Mouse (Mus musculus): ENCODE data around the gene Lamc1.
"Not testable (repeated sequence)": the region's sequence is repeated elsewhere in the genome, so short reads cannot be mapped to it uniquely, and the experiment has no call there.

The Lamc1 gene

GRCm38 (mm10) chr1:153299436-153299835, 33.1 kb downstream of the Lamc1 start:
- DNase-seq (ENCODE audit: low spot score) = not testable (repeated sequence)

GRCm38 (mm10) chr1:153297774-153298363, 34.7 kb downstream of the Lamc1 start:
- DNase-seq (ENCODE audit: low spot score) = not testable (repeated sequence)

- DNase-seq (ENCODE audit: low spot score) = no peak
Measured at GRCm38 (mm10) chr1:153296035-153296434, 36.6 kb downstream of the Lamc1 start.

GRCm38 (mm10) chr1:153292892-153293291, 39.7 kb downstream of the Lamc1 start:
- DNase-seq (ENCODE audit: low spot score) = no peak

DNA sequence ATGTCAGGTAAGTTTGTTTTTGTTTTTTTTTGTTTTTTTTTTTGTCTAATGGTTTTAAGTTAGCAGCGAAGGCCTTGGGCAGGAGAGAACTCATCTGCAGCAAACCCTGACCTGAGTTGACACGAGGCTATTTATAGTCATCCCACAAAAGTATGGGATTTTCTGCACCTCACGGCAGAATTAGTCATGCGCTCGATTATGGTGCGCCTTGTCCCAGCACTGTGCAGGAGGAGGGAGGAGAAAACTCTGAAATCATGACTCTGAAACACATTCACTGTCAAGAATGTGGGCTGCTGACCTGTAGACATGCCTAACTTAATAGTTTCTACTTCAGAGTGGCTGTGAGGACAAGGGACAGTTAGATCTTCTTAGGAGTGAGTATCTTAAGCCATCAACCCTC, 40.4 kb downstream of the Lamc1 start:
- no peak for DNase-seq (ENCODE audit: low spot score)

DNA sequence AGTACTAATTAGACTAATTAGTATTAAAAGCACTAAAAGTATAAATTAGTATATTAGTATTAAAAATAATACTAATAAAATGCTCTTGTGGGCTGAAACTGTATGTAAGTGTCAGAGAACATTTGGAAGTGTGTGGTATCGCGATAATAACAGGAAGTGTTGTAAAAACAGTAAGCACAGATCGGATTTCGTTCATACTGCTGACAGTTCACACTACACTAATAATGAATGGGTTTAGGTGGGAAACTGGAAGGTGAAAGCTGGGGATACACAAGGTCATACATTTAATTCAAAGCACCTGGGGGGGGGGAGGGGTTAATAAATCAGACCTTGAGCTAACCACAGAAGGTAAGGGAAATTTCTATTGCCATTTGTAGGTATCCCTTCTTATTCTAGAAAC, 41.2 kb downstream of the Lamc1 start:
- DNase-seq (ENCODE audit: low spot score) = no peak

DNA sequence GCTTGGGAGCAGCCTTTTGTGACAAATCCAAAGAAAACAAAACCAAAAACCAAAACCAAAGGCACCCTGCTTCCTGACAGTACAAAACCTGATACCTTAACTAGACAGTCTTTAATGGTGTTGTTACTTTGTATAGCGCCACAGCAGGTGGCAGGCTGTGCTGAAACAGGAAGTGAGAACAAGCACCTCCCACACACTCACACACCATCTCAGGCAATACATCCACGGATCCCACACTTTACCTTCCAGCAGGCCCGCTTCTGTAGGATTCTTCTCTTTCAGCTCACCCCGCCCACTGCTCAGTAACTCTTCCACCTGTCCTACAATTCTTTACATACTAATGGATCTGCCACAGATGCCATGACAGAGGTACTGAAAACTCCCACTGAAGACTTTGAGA, 44.6 kb downstream of the Lamc1 start:
- no peak for DNase-seq (ENCODE audit: low spot score)

GRCm38 (mm10) chr1:153287443-153287842, 45.1 kb downstream of the Lamc1 start:
- DNase-seq (ENCODE audit: low spot score) = no peak

GRCm38 (mm10) chr1:153286216-153286615, 46.4 kb downstream of the Lamc1 start:
- no peak for DNase-seq (ENCODE audit: low spot score)

- DNase-seq (ENCODE audit: low spot score) = no peak
Measured at GRCm38 (mm10) chr1:153285188-153285587, 47.4 kb downstream of the Lamc1 start.

- no peak for DNase-seq (ENCODE audit: low spot score)
Measured at GRCm38 (mm10) chr1:153282342-153282975, 50.1 kb downstream of the Lamc1 start.

DNA sequence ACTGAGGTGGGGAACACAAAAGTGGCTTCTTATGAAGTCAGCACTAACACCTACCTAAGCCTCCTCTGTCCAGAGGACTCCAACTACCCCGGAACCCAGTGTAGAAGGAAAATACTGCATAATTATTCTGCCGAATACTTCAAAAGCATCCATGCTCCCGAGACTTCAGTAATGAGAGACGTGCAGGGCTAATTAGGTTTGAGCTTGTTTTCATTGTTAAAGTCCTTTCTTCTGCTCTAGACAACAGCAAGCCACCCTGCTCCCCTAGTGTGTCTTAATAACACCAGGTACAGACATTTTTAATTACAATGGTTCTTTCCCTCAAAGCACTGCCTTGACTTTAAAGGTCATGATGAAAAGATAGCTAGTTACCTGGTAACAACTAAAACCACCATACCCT, 51.1 kb downstream of the Lamc1 start:
- DNase-seq (ENCODE audit: low spot score) = no peak

DNA sequence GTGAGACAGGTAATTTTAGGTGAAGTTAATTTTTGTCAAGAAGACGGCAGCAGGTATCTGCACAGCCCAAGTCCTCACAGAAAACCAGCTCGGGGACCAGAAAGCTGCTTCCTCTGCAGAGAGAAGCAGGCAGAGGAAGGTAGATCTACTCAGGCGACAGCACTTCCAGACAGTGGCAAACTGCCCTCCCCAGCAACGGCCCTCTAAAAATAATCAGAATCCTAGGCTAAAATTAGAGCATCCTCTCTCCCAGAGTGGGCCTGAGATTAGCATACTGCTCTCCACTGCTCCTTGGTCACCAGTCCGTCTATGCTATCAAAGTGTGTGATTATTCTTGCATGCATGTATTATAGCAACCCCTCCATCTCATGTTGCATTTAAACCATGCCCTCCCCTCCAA, 52.2 kb downstream of the Lamc1 start:
- DNase-seq (ENCODE audit: low spot score) = no peak

GRCm38 (mm10) chr1:153278028-153278613, 54.5 kb downstream of the Lamc1 start:
- DNase-seq (ENCODE audit: low spot score) = no peak

- DNase-seq (ENCODE audit: low spot score) = no peak
Measured at GRCm38 (mm10) chr1:153275466-153275865, 57.1 kb downstream of the Lamc1 start.

- DNase-seq (ENCODE audit: low spot score) = no peak
Measured at GRCm38 (mm10) chr1:153274611-153275010, 58.0 kb downstream of the Lamc1 start.

GRCm38 (mm10) chr1:153273657-153274056, 58.9 kb downstream of the Lamc1 start:
- no peak for DNase-seq (ENCODE audit: low spot score)

DNA sequence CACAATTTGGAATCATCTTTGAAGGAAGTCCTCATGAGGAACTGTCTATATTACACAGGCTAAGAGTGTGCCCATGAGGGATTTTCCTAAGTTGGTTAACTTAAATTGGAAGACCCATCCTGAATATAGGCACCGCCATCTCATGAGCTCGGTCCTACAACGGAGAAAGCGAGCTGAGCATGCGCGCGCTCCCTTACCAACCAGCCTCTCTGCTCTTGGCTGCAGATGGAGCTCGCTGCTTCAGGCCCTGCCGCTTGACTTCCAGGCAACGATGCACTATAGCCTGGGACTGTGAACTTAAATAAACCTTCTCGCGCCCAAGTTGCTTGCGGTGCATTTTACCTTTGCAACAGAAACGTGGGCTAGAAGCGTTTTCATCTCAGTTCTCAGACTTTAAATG, 61.8 kb downstream of the Lamc1 start:
- no peak for DNase-seq (ENCODE audit: low spot score)

- no peak for DNase-seq (ENCODE audit: low spot score)
Measured at GRCm38 (mm10) chr1:153269681-153270080, 62.9 kb downstream of the Lamc1 start.

- DNase-seq (ENCODE audit: low spot score) = no peak
Measured at GRCm38 (mm10) chr1:153268806-153269309, 63.7 kb downstream of the Lamc1 start.

DNA sequence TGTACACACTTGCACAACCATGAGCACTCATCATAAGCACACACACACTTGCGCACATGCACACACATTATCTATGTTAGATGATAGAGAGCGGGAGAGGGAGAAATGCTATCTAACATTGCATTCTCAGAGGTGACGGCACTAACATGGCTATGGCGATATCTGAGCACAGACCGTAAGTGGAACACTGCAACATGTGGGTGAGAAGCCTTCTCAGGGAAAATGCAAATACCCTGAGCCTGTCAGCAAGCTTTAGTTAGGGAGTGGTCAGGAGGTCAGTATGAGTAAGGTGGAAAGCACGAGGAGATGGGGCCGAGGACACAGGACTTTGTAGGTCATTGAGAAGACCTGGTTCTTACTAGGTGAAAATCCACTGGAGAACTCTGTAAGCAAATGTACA, 64.3 kb downstream of the Lamc1 start:
- no peak for DNase-seq (ENCODE audit: low spot score)

DNA sequence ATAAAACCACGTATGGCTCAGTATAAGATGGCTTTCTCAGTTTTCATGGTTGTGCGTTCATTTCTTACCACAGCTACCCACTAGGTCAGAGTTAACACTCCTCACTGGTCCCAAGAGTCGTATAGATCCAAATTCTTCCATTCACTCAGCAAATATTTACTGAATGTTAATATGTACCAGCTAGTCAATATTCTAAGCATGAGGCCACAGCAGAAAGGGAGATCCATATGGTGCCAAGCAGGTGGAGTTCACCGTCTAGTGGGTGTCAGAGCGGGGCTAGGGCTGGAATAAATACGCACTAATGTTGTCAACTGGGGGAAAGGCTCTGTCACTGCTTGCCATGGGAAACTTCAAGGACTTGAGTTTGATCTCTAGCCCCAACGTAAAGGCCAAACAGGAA, 64.9 kb downstream of the Lamc1 start:
- DNase-seq (ENCODE audit: low spot score) = no peak

DNA sequence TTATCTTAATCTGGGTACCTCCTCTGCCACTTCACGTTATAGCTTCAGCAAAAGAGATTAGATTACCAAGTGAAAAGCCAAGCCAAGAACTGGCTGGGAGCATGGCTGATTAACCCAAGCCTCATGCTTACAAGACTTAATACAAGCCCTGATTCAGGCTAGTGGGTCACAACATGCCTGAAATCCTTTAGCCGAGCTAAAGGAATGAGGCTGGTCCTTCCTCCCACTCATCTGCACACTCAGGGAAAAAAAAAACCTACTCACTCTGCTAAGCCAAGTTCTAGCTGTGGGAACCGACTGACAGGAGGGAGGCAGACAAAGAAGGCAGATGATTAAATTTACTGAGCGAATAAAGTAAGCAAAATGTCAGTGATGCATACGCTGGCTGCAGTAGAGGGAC, 65.7 kb downstream of the Lamc1 start:
- DNase-seq (ENCODE audit: low spot score) = no peak

DNA sequence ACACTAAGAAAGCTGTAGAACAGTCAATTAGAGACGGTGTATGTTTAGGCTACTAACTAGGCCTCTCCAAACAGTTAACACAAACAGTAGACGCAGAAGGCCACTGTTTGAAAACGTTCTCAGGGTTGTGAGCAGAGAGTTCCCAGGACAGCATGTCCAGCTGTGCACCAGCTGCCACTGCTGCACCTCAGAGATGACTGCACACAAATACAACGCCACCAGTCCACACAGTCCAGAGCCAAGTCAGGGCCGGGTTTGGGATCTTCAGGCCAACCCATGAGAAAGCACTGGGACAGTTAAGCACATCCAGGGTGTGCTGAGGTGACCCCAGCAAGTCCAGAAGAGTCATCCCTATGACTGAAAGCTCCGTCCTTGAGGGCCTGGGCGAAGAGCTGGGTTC, 67.0 kb downstream of the Lamc1 start:
- DNase-seq (ENCODE audit: low spot score) = no peak

Measured in layer of hippocampus, adult 9-10 months (tissue).